8 mouse cellular contexts compared by ENCODE assay signal in the genomic region with DNA sequence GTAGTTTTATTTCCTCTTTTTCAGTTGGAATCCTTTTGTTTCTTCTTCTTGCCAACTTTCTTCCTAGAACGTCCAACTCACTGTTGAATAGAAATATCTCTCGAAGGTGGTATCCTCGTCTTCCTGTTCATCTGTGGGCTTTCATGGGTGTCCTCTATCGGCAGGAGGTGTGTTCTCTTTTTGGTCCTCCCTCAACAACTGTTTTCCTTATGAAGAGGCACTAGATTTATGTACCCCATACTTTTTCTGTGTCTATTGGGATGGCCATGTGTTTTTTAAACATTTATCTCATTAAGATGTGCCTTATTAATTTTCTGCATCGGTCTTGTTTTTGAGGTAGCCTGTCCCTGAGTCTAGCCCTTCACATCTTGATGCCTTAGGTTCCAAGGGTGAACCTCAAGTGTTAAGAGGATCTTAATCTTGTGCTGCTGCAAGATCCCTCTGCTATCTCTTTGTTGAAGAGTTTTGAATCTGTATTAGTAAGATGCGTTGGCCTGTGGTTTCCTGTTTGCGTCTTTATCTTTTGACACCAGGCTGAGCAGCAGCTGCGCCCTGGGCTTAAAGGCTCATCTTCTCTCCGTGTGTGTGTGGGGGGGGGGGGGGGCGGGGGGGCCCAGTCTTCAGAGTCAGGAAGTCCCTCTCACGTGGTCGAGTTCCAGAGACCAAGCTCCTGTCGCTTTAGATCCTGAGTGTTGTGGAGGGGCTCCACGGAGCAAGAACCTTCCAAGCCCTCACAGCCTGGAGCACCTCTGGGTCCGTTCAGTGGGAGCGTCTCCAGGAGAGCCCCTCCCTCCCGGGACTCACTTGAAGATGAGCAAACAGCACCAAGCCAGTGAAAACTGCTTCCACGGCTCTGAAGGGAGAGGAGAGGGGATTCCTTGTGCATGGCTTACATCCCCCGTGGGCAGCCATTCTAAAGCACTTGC.
DNase-seq lines count a peak whose midpoint lies in the region; ATAC-seq lines count a peak whose summit lies in the region.

No protein-coding gene starts in this region.

- intact Hi-C loops in gastrocnemius, postnatal 14 days (cut with DNase I; ENCODE audit: low total_unique reads), result no loop called here

- peaks cover 15% of the 10 kb centered on the region for H3K4me1 ChIP-seq in liver, embryonic 16.5 days (ENCODE audit: control insufficient read depth, low read depth, low read length)

- H3K4me2 ChIP-seq in liver, embryonic 16.5 days (ENCODE audit: low read depth, low read length), result peak overlapping the region; percentile 51

- H3K9me3 ChIP-seq in liver, embryonic 16.5 days (replicated peaks; ENCODE audit: control insufficient read depth, low read length), result no peaks in the 10 kb centered on the region

- H3K27me3 ChIP-seq in liver, embryonic 16.5 days (ENCODE audit: control insufficient read depth, insufficient read depth, low read depth, low read length), result no peaks in the 10 kb centered on the region

- no peaks in the 10 kb centered on the region for H3K36me3 ChIP-seq in liver, embryonic 16.5 days (ENCODE audit: control insufficient read depth, insufficient read depth)

- peak overlapping the region; percentile 0; the same call in 1 of the 2 replicates for H3K9ac ChIP-seq in liver, embryonic 16.5 days (ENCODE audit: low read depth, low read length)

- 7% methylated on average over 19 of the region's 19 CpGs for WGBS in liver, embryonic 16.5 days (ENCODE audit: insufficient replicate concordance)

- H3K27ac ChIP-seq in liver, embryonic 16.5 days (ENCODE audit: low read length), result 0 out of 2 replicates have a peak overlapping the region, but pooled peaks have one; percentile 33

- H3K4me3 ChIP-seq in liver, embryonic 16.5 days (ENCODE audit: low read depth, low read length), result 0 out of 2 replicates have a peak overlapping the region, but pooled peaks have one; percentile 9

- DNase-seq in cerebellum, adult 9-11 months, result peak; percentile 54
- DNase-seq in lung, postnatal 25 days (ENCODE audit: low spot score), result peak; percentile 18
- no peak for DNase-seq in lung, postnatal 4 days
- DNase-seq in thymus, postnatal 14 days, result peak; percentile 67
- no peak for DNase-seq in gastrocnemius, postnatal 14 days
- no peak for DNase-seq in gastrocnemius, postnatal 4 days (ENCODE audit: low spot score in 2 of 2)

- ATAC-seq in cerebellum, adult (ENCODE audit: insufficient number of reproducible peaks, low FRiP score, low TSS enrichment), result no peak
- peak; percentile 77 for ATAC-seq in liver, embryonic 16.5 days (ENCODE audit: low read depth)

Comparison
In these comparisons a context has a peak if more than half of its experiments do, and no peak if none do; other contexts are left out.
1. DNase-seq: peak in cerebellum, adult 9-11 months (single experiment), lung, postnatal 25 days (single experiment) and thymus, postnatal 14 days (single experiment); none in lung, postnatal 4 days (0 of 2), gastrocnemius, postnatal 14 days (single experiment) and gastrocnemius, postnatal 4 days (0 of 2).